Mouse (Mus musculus): ENCODE results near the gene Fmnl1.

Fmnl1 gene

DNA sequence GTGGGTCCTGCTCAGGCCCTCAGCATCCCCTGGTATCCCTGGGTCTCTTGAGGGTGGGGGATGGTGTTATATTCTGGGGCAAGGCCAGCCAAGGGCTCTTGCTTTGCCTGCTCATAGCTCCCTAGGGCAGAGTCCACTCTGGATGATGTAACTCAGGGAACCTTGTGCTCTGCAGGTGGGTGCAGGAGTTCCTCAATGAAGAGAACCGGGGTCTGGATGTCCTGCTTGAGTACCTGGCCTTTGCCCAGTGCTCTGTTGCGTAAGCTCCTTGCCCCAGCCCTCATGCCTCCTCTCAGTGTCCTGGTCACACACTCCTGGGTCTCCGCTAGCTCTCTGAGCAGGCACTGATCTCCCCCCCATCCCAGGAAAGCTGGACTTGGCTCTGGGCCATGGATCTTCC, 11.0 kb downstream of the Fmnl1 start:
- DNase-seq (ENCODE audit: low read depth, low spot score), result no peak

- DNase-seq (ENCODE audit: low read depth, low spot score), result peak; percentile 56
These were observed 14.0 kb downstream of the Fmnl1 start for GRCm38 (mm10) chr11:103184891-103185290.

DNA sequence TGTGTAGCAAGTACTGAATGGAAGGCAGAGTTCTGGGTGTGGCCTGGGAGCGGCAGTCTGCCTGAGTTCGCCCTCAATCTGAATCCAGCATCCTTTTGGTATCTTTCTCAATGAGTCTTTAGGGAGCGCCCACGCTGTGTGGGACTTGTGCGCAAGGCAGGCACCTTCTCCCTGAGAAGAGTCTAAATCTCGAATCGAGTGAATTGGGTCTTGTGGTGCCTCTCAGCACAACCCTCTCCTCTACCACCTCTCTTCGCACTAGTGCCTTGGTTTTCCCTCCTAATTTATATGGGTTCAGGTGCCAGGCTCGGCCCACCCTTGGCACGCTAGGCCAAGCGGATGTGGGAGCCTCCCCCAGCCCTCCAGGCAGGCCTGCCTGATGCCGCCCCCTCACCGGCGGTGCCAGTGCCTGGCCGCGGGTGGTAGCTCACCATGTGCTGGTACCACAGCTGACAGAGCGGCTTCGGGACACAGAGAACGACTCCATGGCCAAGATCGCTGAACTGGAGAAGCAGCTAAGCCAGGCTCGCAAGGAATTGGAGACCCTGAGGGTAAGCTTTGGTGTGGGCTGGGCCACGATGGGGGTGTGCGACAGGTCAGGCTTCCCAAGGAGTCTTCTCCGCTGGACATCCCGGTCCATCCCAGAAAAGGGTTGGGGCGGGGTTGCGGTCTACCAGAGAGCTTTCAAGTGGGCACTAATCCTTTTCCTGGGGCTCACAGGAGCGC, 21.5 kb downstream of the Fmnl1 start:
- no peak for DNase-seq (ENCODE audit: low read depth, low spot score)

- peak; percentile 23 for DNase-seq (ENCODE audit: low read depth, low spot score)
These were observed 22.3 kb downstream of the Fmnl1 start for GRCm38 (mm10) chr11:103192956-103193824.

GRCm38 (mm10) chr11:103193825-103194168, 22.9 kb downstream of the Fmnl1 start:
- DNase-seq (ENCODE audit: low read depth, low spot score), result no peak

DNA sequence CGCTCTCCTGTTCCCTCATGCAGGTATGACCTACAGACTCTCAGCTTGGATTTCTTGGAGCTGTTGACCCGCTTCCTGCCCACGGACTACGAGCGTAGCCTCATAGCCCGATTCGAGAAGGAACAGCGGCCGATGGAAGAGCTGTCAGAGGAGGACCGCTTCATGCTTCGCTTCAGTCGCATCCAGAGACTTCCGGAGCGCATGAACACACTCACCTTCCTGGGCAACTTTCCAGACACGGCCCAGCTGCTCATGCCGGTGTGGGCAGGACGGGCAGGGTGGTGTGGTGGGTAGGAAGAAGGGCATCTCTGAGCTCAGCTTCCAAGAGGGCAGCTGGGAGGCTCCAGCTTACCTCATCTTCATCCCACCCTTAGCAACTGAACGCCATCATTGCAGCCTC, 24.3 kb downstream of the Fmnl1 start:
- DNase-seq (ENCODE audit: low read depth, low spot score), result no peak

DNA sequence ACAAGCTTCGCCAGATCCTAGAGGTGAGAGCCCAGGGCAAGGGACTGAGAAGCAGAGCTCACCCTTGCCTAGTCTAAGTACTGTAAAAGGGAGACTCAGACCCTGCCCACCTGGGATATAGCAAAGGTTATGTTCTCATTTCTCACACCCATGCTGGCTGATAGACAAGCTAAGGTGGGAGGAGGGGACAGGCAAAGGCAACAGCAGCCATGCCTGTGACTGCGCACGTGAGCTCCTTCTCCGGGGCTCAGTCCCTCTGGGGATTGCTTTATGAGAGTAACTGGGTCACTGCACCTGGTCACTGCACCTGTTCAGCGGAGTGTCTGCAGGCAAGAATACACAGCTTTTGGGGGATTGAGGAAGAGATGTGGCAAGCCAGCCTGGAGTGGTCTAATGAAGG, 24.7 kb downstream of the Fmnl1 start:
- DNase-seq (ENCODE audit: low read depth, low spot score), result no peak

DNA sequence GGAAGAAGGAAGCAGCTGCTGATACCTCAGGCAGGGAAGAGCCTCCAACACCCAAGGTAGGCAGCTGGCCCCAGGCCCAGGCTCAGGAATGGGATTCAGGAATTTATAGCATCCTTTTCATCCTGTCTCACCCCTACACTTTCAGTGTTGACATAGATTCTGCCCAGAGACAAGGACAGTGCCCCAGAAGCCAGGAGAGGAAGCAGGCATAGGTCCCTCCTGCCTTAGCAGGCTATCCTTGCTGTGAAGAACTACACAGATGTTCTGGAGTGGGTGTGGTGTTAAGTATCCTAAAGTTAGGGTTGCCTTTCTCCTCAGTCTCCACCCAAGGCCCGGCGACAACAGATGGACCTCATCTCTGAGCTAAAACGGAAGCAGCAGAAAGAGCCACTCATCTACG, 26.4 kb downstream of the Fmnl1 start:
- no peak for DNase-seq (ENCODE audit: low read depth, low spot score)

- DNase-seq (ENCODE audit: low read depth, low spot score), result no peak
These were observed 27.4 kb downstream of the Fmnl1 start for GRCm38 (mm10) chr11:103198339-103198738.

GRCm38 (mm10) chr11:103198911-103199803, 28.2 kb downstream of the Fmnl1 start:
- DNase-seq (ENCODE audit: low read depth, low spot score), result peak; percentile 20

- no peak for DNase-seq (ENCODE audit: low read depth, low spot score)
These were observed 30.8 kb downstream of the Fmnl1 start for GRCm38 (mm10) chr11:103201664-103202063.

- DNase-seq (ENCODE audit: low read depth, low spot score), result no peak
These were observed 31.5 kb downstream of the Fmnl1 start for GRCm38 (mm10) chr11:103202376-103202775.

GRCm38 (mm10) chr11:103206203-103206602, 35.3 kb downstream of the Fmnl1 start:
- no peak for DNase-seq (ENCODE audit: low read depth, low spot score)

GRCm38 (mm10) chr11:103208458-103208857, 37.6 kb downstream of the Fmnl1 start, which contains the start of gene 1700023F06Rik:
Gene 1700023F06Rik (minus strand): TSS chr11:103208558.
- no peak for DNase-seq (ENCODE audit: low read depth, low spot score)

GRCm38 (mm10) chr11:103210291-103210690, 39.4 kb downstream of the Fmnl1 start:
- no peak for DNase-seq (ENCODE audit: low read depth, low spot score)

GRCm38 (mm10) chr11:103213712-103214111, 42.8 kb downstream of the Fmnl1 start:
- DNase-seq (ENCODE audit: low read depth, low spot score), result no peak

GRCm38 (mm10) chr11:103215355-103215754, 44.4 kb downstream of the Fmnl1 start:
- no peak for DNase-seq (ENCODE audit: low read depth, low spot score)

DNA sequence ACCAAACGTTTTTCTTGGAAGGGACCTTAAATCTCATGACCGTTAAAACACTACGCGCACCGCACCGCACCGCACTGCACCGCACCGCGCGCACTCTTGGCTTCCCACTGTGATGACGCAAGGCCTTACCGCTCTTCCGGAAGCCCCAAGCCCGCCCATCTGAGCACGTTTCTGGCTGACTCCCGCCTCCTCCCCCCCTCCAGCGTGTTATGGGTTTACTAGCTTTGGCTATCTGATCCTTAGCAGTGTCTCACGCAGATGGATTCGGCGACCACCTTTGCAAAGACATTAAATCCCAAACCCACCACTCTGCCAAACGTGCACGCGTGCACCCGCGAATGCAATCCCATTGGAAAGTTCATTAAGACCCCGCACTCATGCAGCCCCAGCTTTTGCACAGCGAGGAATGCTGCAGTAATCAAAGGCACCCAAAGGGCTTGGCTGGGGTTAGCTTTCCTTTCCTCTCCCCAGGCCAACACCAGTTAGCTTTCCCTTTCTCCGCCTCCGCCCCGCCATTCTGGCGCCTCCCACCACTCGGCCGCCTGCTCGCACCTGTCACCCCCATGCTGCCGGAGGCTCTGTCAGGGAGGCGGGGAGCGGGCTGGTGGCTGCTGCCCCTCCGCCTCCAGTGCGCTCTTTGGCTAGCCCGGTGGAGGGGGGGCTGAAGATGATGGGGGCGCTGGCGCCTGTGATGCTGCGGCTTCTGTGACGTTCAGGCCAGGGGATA, 47.0 kb downstream of the Fmnl1 start, which contains the start of gene Spata32:
Gene Spata32 (minus strand): TSS at position 643 of the 727 bp plus-strand sequence.
- DNase-seq (ENCODE audit: low read depth, low spot score), result peak; percentile 68

DNA sequence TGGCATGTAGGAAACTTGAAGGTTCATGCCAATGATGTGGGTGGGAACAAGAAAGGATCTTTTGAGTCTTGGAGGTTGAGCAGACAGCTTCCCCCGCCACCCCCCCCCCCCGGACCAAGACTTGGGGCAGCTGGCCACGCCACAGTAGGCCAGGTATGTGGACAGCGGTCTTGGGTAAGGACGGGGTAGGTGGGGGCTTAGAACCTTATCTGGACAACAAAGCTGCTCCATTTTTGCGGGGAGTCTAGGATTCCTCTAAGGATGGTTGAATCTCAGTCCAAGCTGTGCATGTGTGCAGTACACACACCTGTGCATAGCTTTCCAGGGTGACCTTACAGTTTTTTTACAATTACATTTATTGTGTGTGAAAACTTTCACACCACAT, 47.6 kb downstream of the Fmnl1 start:
- DNase-seq (ENCODE audit: low read depth, low spot score), result no peak

- no peak for DNase-seq (ENCODE audit: low read depth, low spot score)
These were observed 48.4 kb downstream of the Fmnl1 start for GRCm38 (mm10) chr11:103219259-103219658.

DNA sequence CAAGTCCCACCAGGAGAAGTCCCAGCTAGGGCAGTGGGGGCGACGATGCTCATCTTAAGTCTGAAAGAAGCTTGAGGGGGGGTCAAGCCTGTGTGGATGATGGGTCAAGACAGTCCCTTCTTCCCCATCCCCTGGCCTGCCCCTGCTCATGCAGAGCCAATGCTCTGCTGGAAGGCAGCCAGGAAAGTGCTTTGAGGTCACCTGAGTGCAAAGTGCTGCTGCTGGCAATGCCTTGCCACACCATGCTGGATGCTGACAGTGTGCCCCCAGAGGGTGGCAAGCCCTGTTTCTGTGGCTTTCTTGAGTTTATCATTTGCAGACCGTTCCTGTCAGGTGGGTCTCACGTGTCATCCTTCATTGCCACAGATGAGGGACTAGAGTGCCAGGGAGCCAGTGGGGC, 49.1 kb downstream of the Fmnl1 start:
- no peak for DNase-seq (ENCODE audit: low read depth, low spot score)

All from mesoderm, embryonic 11.5 days (tissue).